Mouse (Mus musculus) ovary, postnatal 10 days (tissue): ENCODE measurements around the gene Vav3.

ENCODE experiments used
- DNase-seq: peaks from one replicate; pipeline ENCODE4 v3.0.0; 2022; ENCODE audit warnings: low spot score

The Vav3 gene

DNA sequence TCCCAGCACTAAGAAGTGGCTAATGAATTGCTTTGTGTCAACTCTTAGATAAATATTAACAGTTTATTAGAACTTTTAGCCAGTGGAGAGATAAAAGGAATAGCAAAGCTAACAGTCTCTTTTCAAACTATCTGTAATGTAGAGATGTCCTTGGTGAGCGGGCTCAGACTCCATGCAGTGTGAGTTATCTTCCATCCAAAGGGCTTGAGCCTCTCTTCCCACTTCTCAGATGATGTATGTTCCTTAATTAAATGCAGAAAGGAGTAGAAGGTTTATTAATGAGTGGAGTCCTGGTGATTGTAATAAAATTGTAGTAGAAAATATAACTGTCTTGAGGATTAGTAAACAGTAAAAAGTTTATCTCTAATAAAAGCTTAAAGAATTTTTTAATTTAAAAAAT, 169.3 kb downstream of the Vav3 start:
- no peak for DNase-seq

DNA sequence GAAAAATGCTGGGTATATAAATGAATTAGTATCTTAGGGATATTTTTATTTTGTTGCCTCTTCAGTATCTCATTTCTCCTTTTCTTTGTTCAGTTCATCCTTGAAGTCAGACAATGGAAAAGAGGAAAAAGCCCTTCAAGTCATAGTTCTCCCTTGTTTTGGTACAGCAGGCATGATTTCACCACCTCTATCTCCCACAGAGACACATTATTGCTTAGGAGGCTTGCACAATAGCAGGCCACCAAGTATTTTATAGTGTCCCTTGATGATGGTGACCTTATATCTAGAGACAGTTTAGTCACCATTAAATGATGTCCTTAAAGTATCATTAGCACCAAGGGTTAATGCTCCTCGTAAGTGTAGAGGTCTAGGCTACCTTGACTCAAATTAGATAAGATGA, 171.4 kb downstream of the Vav3 start:
- no peak for DNase-seq

DNA sequence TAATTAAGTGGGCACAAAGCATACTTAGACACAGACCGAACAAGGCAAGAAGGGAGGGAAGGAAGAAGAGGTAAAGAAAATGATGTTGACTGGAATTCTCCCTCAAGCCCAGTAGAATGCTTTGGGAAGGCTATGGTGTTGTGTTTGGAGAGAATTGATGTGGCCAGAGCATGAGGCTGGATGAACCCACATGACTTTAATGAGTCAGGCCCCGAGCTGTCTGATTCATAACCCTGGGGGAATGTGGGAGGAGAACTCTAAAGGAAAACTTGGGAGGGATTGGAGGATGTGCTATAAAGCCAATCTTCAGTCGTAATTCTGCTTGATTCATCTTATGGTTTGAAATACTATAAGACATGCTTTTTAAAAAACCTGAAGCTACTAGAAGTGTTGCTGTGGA, 175.0 kb downstream of the Vav3 start:
- no peak for DNase-seq

- DNase-seq = no peak
These were observed 175.9 kb downstream of the Vav3 start for GRCm38 (mm10) chr3:109516372-109516771.

DNA sequence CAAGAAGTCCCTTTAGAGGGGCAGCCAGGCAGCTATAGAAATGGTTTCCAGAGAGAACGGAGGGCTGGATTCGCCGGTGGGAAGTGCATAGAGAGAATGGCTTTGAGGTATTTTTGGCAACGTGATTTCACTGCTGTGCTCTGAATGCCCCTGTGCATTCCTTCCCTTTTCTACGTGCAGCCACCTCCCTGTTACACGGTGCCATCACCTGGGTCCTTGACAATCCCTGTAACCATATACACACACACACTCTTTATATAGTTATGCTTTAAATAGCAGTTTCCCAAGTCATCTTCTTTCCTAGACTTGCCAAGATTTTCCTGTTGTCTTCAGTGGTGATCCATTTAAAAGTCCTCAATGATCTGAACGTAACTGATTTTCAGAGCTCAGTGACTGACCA, 181.7 kb downstream of the Vav3 start:
- DNase-seq = no peak

DNA sequence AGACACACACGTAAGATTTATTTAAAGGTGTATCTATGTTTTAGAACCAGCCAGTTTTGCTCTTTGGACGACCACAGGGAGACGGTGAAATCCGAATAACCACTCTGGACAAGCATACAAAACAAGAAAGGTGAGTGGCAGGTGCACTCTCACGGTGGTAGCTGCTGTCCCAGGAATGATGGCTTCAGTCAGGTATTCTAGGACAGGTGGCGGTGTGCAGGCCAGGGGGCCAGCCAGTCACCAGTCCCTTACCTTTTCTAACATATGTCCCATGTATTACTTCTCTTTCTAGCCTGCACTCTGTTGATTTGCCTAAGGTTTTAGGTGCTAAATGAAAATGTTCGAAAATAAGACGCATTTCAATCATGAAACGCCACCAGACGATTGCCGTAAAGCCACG, 185.4 kb downstream of the Vav3 start:
- no peak for DNase-seq

DNA sequence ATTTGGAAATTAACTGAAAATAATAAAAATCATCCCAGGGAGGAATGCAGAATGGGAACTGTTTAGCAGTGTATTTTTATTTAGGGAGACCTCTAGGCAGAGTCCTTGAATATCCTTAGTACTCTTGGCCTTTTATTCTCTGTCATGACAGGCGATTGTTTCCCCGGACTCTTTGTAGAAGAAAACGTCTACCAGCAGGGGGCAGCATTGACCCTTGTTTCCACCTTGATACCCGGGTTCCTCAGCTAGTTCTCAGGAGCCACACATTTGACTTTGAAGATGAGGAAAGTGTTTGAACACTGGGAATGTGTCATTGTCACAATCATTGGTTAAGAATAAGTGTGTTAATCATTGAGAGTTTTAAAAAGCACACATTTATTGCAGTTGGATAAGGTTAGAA, 185.8 kb downstream of the Vav3 start:
- peak; percentile 51 for DNase-seq

- no peak for DNase-seq
These were observed 186.2 kb downstream of the Vav3 start for GRCm38 (mm10) chr3:109526651-109527050.

DNA sequence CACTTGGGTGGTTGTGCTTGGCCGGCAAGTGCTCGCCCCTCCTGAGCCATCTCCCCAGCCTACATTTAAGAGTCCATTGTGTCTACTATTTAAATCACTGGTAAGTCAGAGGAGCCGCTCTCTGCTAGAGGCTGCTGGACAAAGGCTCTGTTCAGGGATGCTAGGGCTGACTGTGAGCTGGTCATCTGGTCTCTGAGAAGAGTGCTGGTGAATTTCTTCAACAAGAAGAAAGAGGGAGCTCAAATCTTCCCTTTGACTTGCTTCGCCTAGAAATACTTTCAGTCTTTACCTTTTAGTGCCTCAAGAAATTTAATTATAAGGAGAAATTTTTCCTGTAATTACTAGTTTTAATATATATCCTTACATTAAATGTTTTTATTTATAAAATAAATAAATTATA, 188.2 kb downstream of the Vav3 start:
- no peak for DNase-seq

DNA sequence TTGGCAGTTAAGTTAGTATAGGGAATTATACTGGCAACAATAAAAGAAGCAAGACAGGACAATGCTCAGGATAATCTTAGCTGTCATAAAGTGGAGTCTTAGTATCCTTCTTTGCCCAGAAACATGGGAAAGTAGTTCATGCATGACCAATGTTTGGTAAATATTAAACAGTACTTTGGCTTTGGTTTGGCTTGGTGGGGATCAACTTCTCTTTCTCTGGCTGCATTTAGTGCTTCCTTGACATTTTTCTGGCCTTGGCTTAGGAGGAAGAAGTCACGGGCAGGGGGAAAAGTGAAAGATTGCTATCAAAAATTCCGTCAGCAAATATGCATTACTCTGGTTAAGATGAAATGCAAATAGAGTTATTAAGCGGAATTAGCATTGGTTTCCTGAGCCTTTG, 197.2 kb downstream of the Vav3 start:
- DNase-seq = no peak

GRCm38 (mm10) chr3:109540009-109540408, 199.6 kb downstream of the Vav3 start:
- DNase-seq = no peak

GRCm38 (mm10) chr3:109544476-109545221, 204.2 kb downstream of the Vav3 start:
- DNase-seq = no peak

DNA sequence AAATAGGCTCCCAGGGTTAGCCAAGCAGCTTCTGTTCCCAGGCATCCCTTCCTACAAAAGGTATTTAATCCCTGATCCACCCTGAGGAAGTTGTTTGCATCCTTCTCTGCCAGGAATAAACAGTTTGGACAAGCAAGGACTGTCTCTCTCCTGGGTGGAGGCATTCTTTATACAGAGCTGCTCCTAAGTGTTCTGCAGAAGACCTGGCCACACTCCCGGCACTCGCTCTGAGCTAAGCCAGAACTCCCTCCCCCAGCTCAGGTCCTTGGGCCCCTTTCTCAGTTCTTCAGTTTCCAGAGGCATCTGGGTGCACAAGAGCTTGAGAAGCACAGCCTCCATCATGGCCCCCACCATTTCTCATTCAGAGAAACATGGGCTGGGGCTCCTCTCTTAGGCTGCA, 216.9 kb downstream of the Vav3 start:
- DNase-seq = no peak

GRCm38 (mm10) chr3:109561295-109561694, 220.8 kb downstream of the Vav3 start:
- no peak for DNase-seq

- no peak for DNase-seq
These were observed 221.3 kb downstream of the Vav3 start for GRCm38 (mm10) chr3:109561776-109562175.

- no peak for DNase-seq
These were observed 221.8 kb downstream of the Vav3 start for GRCm38 (mm10) chr3:109562268-109562667.

DNA sequence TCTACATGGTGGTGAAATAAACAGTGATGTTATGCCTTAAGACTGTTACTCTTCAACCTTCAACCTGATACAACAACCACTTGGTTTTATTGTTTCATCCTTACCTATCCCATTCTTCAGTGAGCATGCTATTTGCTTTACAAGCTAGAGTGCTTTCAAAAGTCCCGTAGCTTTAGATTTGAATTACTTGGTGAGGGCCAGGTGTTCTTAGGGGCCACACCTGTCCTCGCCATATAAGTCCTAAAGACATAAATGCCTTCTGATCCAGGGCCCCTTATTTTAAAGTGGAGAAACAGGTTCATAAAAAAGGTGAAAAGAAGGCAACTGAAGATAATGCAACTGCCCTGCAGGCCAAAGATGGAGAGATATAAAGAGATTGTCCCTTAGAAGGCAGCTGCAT, 224.0 kb downstream of the Vav3 start:
- no peak for DNase-seq

- DNase-seq = no peak
These were observed 228.3 kb downstream of the Vav3 start for GRCm38 (mm10) chr3:109568542-109569265.

GRCm38 (mm10) chr3:109571483-109571882, 231.0 kb downstream of the Vav3 start:
- DNase-seq = no peak

DNA sequence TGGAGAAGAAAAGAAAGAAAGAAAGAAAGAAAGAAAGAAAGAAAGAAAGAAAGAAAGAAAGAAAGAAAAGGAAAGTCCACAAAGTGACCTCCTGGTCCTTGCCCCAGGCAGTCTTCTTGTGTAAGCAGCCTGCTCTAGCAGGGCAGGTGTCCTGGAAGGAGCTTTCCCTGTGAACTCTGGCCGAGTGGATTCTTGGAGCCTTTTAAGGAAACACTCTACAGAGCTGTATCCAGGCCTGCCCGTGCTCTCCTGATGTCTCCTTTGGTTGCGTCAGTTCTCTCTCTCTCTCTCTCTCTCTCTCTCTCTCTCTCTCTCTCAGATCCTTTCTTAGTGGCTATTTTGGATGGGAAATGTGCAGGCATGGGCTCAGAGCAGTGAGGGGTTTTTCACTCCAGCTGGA, 232.4 kb downstream of the Vav3 start:
- DNase-seq = no peak

GRCm38 (mm10) chr3:109573549-109574146, 233.2 kb downstream of the Vav3 start:
- no peak for DNase-seq

- DNase-seq = no peak
These were observed 233.7 kb downstream of the Vav3 start for GRCm38 (mm10) chr3:109574161-109574560.

DNA sequence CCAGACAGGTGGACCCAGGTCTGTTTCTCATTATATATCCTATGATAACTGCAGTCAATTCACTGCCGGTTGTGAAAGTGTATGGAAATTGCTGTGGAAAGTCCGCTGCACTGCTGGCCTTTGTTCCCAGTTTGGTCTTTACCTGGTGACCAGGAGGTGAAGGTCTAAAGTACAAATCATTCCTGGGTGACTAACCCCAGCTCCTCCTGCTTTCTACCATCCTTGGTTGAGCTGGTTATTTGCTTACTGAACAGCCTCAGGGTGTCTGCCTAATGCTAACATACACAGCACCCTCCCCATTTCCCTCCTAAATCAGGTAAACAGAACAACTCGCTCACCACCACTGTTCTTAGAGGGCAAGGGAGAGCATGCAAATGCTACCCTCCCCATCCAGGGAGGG, 237.9 kb downstream of the Vav3 start:
- no peak for DNase-seq
